11 mouse cellular contexts compared by ENCODE assay signal in genomic region chr6:116265603-116266002, GRCm38 (mm10). TPM values are rescaled to one million over a fixed set of nuclear protein-coding genes. Genes with fewer than 3 reads are reported as not detected.
A peak's percentile ranks its signal among the peaks of the same experiment; 100 is the strongest.
DNase-seq lines count a peak whose midpoint lies in the region; ATAC-seq and TF ChIP-seq lines count a peak whose summit lies in the region.
"Had no signal": no experiment of that assay in that cellular context is flagged by ENCODE, and none has a peak within 500 bp of the region (broad histone marks: within the 10 kb centered on the region; RNA-seq: fewer than 3 reads in every experiment).

No protein-coding gene starts in this region.

- H3K4me3 ChIP-seq in lung, embryonic 14.5 days (ENCODE audit: low read depth, low read length) = no peak overlapping the region
- 0 out of 2 replicates have a peak overlapping the region, but pooled peaks have one; percentile 10 for H3K4me3 ChIP-seq in forebrain, embryonic 12.5 days (replicated peaks)
- H3K4me3 ChIP-seq in liver, embryonic 13.5 days (replicated peaks) = no peak overlapping the region
- peak overlapping the region; percentile 24; the same call in 1 of the 2 replicates for H3K4me3 ChIP-seq in midbrain, postnatal 0 days (ENCODE audit: low read depth, low read length)

- no peak overlapping the region for H3K9ac ChIP-seq in lung, embryonic 14.5 days
- no peak overlapping the region for H3K9ac ChIP-seq in forebrain, embryonic 12.5 days
- peak overlapping the region; percentile 46; the same call in 1 of the 2 replicates for H3K9ac ChIP-seq in liver, embryonic 13.5 days
- no peak overlapping the region for H3K9ac ChIP-seq in midbrain, postnatal 0 days (replicated peaks; ENCODE audit: low read length, poor library complexity, severe bottlenecking)

- no peaks in the 10 kb centered on the region for H3K9me3 ChIP-seq in lung, embryonic 14.5 days (ENCODE audit: low read depth, low read length)
- H3K9me3 ChIP-seq in forebrain, embryonic 12.5 days = no peaks in the 10 kb centered on the region
- no peaks in the 10 kb centered on the region for H3K9me3 ChIP-seq in liver, embryonic 13.5 days (replicated peaks)
- H3K9me3 ChIP-seq in midbrain, postnatal 0 days (ENCODE audit: low read length) = no peaks in the 10 kb centered on the region
- H3K9me3 ChIP-seq: hindbrain, embryonic 15.5 days had no signal

- H3K4me1 ChIP-seq in lung, embryonic 14.5 days (ENCODE audit: insufficient read depth) = no peaks in the 10 kb centered on the region
- peaks cover 18% of the 10 kb centered on the region for H3K4me1 ChIP-seq in forebrain, embryonic 12.5 days
- peaks cover 36% of the 10 kb centered on the region for H3K4me1 ChIP-seq in liver, embryonic 13.5 days (replicated peaks)
- no peaks in the 10 kb centered on the region; the same call in 1 of the 2 replicates for H3K4me1 ChIP-seq in midbrain, postnatal 0 days (ENCODE audit: insufficient read depth, low read length)

- peak overlapping the region; percentile 50 for H3K4me2 ChIP-seq in lung, embryonic 14.5 days
- peak overlapping the region; percentile 68 for H3K4me2 ChIP-seq in forebrain, embryonic 12.5 days
- peak overlapping the region; percentile 80 for H3K4me2 ChIP-seq in liver, embryonic 13.5 days
- H3K4me2 ChIP-seq in midbrain, postnatal 0 days (ENCODE audit: low read depth, low read length, poor library complexity, severe bottlenecking) = peak overlapping the region; percentile 44

- no peak for DNase-seq in lung, embryonic 14.5 days
- no peak for DNase-seq in lung, postnatal 14 days
- no peak for DNase-seq in liver, embryonic 13.5 days
- no peak for DNase-seq in midbrain, postnatal 0 days (ENCODE audit: low spot score)
- no peak for DNase-seq in cerebellum, postnatal 36 days
- DNase-seq in cerebellum, adult 11-12 months = no peak
- DNase-seq in right cerebral cortex, postnatal 36 days (ENCODE audit: low spot score in 2 of 2) = no peak
- DNase-seq: cerebellum, adult 9-10 months; gastrocnemius, postnatal 14 days had no signal

- no peaks in the 10 kb centered on the region for H3K27me3 ChIP-seq in lung, embryonic 14.5 days (ENCODE audit: insufficient read depth, low read length)
- H3K27me3 ChIP-seq in forebrain, embryonic 12.5 days = no peaks in the 10 kb centered on the region
- no peaks in the 10 kb centered on the region for H3K27me3 ChIP-seq in liver, embryonic 13.5 days
- no peaks in the 10 kb centered on the region for H3K27me3 ChIP-seq in midbrain, postnatal 0 days (ENCODE audit: insufficient read depth, low read length)
- H3K27me3 ChIP-seq: hindbrain, embryonic 15.5 days had no signal

- TF ChIP-seq CTCF in lung, embryonic 14.5 days (IDR thresholded peaks at IDR 0.05; ENCODE audit: low read depth) = no peak
- TF ChIP-seq CTCF in midbrain, postnatal 0 days (IDR thresholded peaks at IDR 0.05) = no peak

- ATAC-seq in lung, embryonic 14.5 days (ENCODE audit: insufficient read depth) = no peak
- no peak for ATAC-seq in forebrain, embryonic 12.5 days (ENCODE audit: low FRiP score)
- ATAC-seq in liver, embryonic 13.5 days (ENCODE audit: low read depth) = no peak
- no peak for ATAC-seq in midbrain, postnatal 0 days (ENCODE audit: low FRiP score)

- no peak overlapping the region for H3K27ac ChIP-seq in lung, embryonic 14.5 days (ENCODE audit: low read depth)
- peak overlapping the region; percentile 90 for H3K27ac ChIP-seq in forebrain, embryonic 12.5 days
- peak overlapping the region; percentile 39 for H3K27ac ChIP-seq in liver, embryonic 13.5 days
- H3K27ac ChIP-seq in midbrain, postnatal 0 days (ENCODE audit: low read depth, low read length) = no peak overlapping the region
- H3K27ac ChIP-seq: hindbrain, embryonic 15.5 days had no signal

- 71% methylated on average over 4 of the region's 4 CpGs for WGBS in lung, embryonic 14.5 days
- 56% methylated on average over 4 of the region's 4 CpGs for WGBS in forebrain, embryonic 12.5 days
- 69% methylated on average over 4 of the region's 4 CpGs for WGBS in liver, embryonic 13.5 days (ENCODE audit: insufficient replicate concordance)
- 38% methylated on average over 4 of the region's 4 CpGs for WGBS in midbrain, postnatal 0 days

- H3K36me3 ChIP-seq in lung, embryonic 14.5 days (ENCODE audit: insufficient read depth) = peaks cover 12% of the 10 kb centered on the region; the same call in 1 of the 2 replicates
- peaks cover 13% of the 10 kb centered on the region; the same call in 1 of the 2 replicates for H3K36me3 ChIP-seq in forebrain, embryonic 12.5 days (replicated peaks)
- peaks cover 3% of the 10 kb centered on the region; the same call in 1 of the 2 replicates for H3K36me3 ChIP-seq in liver, embryonic 13.5 days
- peaks cover 13% of the 10 kb centered on the region for H3K36me3 ChIP-seq in midbrain, postnatal 0 days (ENCODE audit: insufficient read depth, low read length)

RNA-seq across cellular contexts. Expression of gene Zfand4, which starts 1.6 kb away (rescaled TPM):
- 6.9 and 7.4 TPM in 2 replicates for polyA plus RNA-seq in lung, embryonic 14.5 days (2014; fragmentation: Nextera tagmentation; extraction: Ambion mirVana)
- polyA plus RNA-seq in forebrain, embryonic 12.5 days (2016; fragmentation: Nextera tagmentation; extraction: Ambion mirVana) = 10.7 and 12.1 TPM in 2 replicates
- polyA plus RNA-seq in liver, embryonic 13.5 days (2015; fragmentation: Nextera tagmentation; extraction: Ambion mirVana) = 4.9 and 5.9 TPM in 2 replicates
- 5.8 and 9.1 TPM in 2 replicates for total RNA-seq in midbrain, postnatal 0 days (2014; rRNA removed)
- 5.8 and 6.8 TPM in 2 replicates for polyA plus RNA-seq in midbrain, postnatal 0 days (2015; fragmentation: Nextera tagmentation; extraction: Ambion mirVana)

RNA-seq across cellular contexts. Expression of gene Washc2, which starts 57.8 kb away (rescaled TPM):
- 41.4 and 42.4 TPM in 2 replicates for polyA plus RNA-seq in lung, embryonic 14.5 days (2014; fragmentation: Nextera tagmentation; extraction: Ambion mirVana)
- polyA plus RNA-seq in forebrain, embryonic 12.5 days (2016; fragmentation: Nextera tagmentation; extraction: Ambion mirVana) = 62.1 and 64.0 TPM in 2 replicates
- polyA plus RNA-seq in liver, embryonic 13.5 days (2015; fragmentation: Nextera tagmentation; extraction: Ambion mirVana) = 13.8 and 16.8 TPM in 2 replicates
- total RNA-seq in midbrain, postnatal 0 days (2014; rRNA removed) = 79.5 and 85.2 TPM in 2 replicates
- 65.5 and 68.3 TPM in 2 replicates for polyA plus RNA-seq in midbrain, postnatal 0 days (2015; fragmentation: Nextera tagmentation; extraction: Ambion mirVana)

Comparison
In these comparisons a context has a peak if more than half of its experiments do, and no peak if none do; other contexts are left out.
1. H3K27ac ChIP-seq: peak in forebrain, embryonic 12.5 days (single experiment) and liver, embryonic 13.5 days (single experiment); none in lung, embryonic 14.5 days (single experiment) and midbrain, postnatal 0 days (single experiment).
2. H3K4me3 ChIP-seq: peak in forebrain, embryonic 12.5 days (single experiment) and midbrain, postnatal 0 days (single experiment); none in lung, embryonic 14.5 days (single experiment) and liver, embryonic 13.5 days (single experiment).
3. Peak in every context shown above with its lines, with median percentiles within 50 percentile points of each other: H3K4me2 ChIP-seq.